Mouse (Mus musculus) layer of hippocampus, adult 18-20 months (tissue): Measurements from ENCODE around the gene Olfr1392. TPM values are rescaled to one million over a fixed set of nuclear protein-coding genes. Genes with fewer than 3 reads are reported as not detected.
A peak's percentile ranks its signal among the peaks of the same experiment; 100 is the strongest.
"Not testable (repeated sequence)": the region's sequence is repeated elsewhere in the genome, so short reads cannot be mapped to it uniquely, and the experiment has no call there.

ENCODE experiments used
- DNase-seq, 2 experiments: peaks; one replicate each; pipeline ENCODE4 v3.0.0; 2022; ENCODE audit warnings: low spot score in 2 of 2
- long read RNA-seq: library from polyadenylated mRNA; stranded (forward); transcript quantifications from one replicate; pipeline ENCODE4 v2.0.0, GENCODE M21; 2021
- total RNA-seq, 2 experiments: library from RNA; stranded (reverse); gene quantifications; 2 replicates each; pipeline ENCODE4 v1.2.3; 2021

Gene Olfr1392
- under 1 TPM in 1 of 2 experiments, not detected in 1; 0.10 TPM for total RNA-seq
- long read RNA-seq: 0 reads

GRCm38 (mm10) chr11:49284982-49285381, at the start of gene Olfr1392:
Gene Olfr1392, plus strand, starts transcription at chr11:49285282.
- DNase-seq: not testable (repeated sequence)

DNA sequence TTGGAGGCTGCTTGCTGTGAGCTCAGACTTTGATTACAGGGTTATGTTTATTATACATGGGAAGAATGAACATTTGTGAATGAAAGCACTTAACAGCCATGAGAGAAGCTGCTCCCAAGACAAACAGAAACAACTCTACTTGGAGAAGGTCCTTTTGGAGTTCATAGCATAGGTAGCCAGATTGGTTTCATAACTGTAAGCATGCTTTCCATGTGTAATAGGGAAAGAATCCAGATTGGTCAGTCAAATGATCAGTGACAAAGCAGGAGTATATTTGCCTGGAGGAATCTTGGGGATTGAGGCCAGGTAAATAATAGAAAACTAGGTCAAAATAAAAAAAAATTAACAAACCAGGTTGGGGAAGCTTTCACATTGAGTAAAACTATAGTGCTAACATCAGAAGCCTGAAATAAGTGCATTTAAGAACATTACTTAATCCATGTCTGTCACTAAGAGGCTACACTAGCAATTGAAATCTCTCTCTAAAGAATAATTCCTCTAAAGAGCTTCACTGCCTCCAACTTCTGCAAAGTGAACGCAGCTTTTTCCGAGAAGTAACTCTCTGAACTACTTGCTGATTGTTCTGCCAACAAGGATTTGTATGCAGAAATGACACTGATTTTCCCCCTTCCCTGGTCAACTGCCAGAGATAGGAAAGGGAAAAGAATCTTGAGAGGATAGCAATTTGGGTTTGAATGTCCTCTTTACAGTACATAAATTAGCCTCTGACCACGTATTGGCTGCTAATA, 49.4 kb upstream of the Olfr1392 start:
- DNase-seq: no peak

GRCm38 (mm10) chr11:49236891-49237290, 48.2 kb upstream of the Olfr1392 start:
- no peak for DNase-seq

- DNase-seq: no peak
Measured at GRCm38 (mm10) chr11:49237532-49237931, 47.5 kb upstream of the Olfr1392 start.

DNA sequence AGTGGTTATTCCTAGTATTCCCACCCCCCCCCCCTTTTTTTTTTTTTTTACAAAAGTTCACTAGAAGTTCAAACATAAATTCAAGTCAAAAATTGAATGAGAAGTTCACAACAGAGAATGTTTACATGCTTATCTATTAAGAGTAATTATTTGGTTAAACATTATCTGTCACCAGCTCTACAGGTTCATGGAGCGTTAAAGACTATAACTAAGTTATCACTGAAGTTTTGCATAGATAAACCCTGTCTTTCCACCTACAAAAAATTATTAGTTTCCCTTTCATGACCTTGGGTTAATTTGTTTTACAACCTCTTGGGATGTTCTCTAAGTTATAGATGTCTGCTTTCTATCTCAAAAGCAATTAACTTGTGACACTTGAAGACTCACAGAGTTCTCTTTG, 44.8 kb upstream of the Olfr1392 start:
- no peak for DNase-seq

GRCm38 (mm10) chr11:49240874-49241273, 44.2 kb upstream of the Olfr1392 start:
- no peak for DNase-seq

- DNase-seq: no peak
Measured at GRCm38 (mm10) chr11:49241471-49241870, 43.6 kb upstream of the Olfr1392 start.

DNA sequence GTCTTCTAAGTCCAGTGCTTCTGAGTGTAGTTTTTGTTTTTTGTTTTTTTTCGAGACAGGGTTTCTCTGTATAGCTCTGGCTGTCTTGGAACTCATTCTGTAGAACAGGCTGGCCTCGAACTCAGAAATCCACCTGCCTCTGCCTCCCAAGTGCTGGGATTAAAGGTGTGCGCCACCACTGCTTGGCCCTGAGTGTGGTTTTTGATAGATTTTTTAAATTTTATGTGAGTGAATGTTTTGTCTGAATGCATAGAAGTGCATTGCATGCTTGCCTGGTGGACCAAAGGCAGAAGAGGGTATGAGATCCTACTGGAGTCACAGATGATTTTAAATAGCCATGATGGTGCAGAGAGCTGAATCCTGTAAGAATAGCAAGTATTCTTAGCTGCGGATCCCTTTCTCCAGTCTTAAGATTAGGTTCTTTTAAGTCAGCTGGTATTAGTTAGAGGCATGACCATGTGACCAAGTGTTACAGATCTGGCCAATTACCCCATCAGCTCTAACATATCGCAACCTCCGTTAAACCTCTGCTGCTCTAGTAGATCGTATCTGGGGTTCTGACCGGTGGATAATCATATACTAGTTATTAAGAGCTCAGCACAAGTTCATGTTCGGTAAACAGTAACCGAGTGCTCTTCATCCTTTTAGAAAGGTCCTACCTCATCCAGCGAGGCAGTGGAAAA, 42.0 kb upstream of the Olfr1392 start:
- DNase-seq: no peak

- peak; percentile 84 to 92 for DNase-seq
Measured at GRCm38 (mm10) chr11:49243727-49244594, 41.1 kb upstream of the Olfr1392 start, which contains the start of gene Mgat1. Gene Mgat1, plus strand, starts transcription at chr11:49244191.

GRCm38 (mm10) chr11:49244595-49244930, 40.5 kb upstream of the Olfr1392 start:
- no peak for DNase-seq

DNA sequence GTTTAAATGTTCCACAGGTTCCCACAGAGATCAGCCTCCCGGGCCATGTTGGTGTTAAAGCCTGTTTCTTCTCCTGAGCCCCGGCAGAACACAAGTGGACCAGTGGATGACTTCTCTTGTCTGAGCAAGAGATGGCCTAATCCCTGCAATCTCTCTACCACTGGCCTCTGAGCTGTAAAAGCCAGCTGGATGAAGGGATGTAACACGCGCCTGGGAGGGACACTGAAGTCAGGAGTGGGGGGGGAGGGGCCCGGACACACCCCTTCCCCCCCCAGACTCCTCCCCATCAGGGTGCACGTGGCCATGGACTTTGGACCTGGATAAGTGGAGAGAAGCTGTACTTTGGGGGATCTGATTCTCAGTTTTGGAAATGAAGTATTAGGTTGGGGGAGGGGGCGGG, 39.9 kb upstream of the Olfr1392 start:
- DNase-seq: no peak

- no peak for DNase-seq
Measured at GRCm38 (mm10) chr11:49245634-49246415, 39.3 kb upstream of the Olfr1392 start.

- no peak for DNase-seq
Measured at GRCm38 (mm10) chr11:49246523-49246922, 38.6 kb upstream of the Olfr1392 start.

- no peak for DNase-seq
Measured at GRCm38 (mm10) chr11:49247255-49247654, 37.8 kb upstream of the Olfr1392 start.

GRCm38 (mm10) chr11:49248226-49248973, 36.7 kb upstream of the Olfr1392 start:
- DNase-seq: no peak

GRCm38 (mm10) chr11:49248974-49249700, 35.9 kb upstream of the Olfr1392 start:
- DNase-seq: no peak

DNA sequence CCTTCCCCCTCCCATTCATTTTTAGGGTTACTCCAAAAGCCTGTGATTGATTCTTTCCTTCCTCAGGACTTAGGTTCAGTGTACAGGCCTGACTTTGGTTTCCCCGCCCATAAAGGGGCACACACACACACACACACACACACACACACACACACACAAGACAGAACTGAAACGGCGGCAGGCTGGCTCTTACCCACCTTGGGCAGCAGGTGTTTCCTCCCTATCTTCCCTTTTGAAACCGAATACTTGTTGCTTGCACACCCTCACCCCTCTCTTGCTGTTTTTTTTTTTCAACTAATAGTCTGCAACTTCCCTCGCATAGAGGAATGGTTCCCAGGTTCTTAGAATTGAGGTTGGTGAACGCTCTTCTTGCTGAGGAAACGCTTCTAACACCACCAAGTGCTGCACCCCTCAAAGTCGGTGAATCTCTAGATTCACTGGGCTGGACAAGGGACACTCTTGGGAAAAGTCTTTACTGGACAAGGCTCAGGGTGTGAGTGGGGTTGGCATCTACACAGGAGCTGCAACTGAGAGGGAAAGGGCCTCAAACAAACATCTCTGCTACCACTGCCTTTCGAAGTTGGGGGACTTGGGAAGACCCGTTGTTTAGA, 35.2 kb upstream of the Olfr1392 start:
- no peak for DNase-seq

DNA sequence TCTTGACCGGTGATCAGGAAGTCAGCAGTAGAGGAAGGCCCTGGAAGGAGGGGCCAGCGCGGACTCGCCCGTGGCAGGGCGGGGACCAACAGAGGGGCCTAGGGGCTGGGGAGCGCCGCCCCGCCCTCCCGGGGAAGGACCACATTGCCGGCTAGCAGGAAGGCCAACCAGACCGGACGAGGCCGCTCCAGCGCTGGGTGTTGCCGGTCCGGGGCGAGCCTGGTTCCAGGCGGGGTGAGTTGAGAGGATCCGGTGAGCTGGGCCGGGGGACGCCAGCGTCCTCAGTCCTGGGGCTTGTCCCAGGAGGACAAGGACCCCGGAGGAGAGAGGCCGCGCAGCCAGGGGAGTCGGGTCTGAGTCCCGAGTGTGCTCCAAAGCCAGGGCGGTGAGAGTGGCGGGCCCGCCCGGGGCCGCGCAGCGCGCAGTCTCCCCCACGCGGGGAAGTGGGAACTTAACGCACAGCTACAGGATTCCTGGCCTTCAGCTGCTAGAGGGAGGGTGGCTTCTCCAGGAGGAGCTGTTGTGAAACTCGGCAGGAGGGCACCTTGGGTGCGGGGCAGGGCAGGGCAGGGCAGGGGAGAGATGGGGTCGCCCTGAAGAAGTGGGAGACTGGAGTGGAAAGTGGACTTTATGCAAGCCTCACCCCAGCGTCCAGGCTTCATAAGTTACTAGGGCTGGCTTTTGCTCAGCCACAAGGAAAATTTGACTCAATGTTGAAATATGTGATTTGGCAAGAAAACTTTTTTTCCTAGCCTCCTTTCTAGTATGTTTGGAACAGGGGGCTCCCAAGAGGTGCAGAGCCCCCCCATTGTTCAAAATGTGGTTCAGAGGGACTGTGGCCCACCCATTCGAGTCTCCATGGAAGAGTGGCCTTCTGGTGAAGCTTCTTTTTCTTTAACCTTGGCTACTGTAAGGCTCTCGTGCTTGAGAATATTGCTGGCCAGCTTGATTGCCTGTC, 34.4 kb upstream of the Olfr1392 start:
- DNase-seq: peak; percentile 30 to 50
